Mouse (Mus musculus) urinary bladder, postnatal 14 days (tissue): Measurements from ENCODE around the gene Ppp1r12a.

Source experiments
- DNase-seq: peaks from one replicate; pipeline ENCODE4 v3.0.0; 2021; ENCODE audit warnings: low spot score

Gene Ppp1r12a

DNA sequence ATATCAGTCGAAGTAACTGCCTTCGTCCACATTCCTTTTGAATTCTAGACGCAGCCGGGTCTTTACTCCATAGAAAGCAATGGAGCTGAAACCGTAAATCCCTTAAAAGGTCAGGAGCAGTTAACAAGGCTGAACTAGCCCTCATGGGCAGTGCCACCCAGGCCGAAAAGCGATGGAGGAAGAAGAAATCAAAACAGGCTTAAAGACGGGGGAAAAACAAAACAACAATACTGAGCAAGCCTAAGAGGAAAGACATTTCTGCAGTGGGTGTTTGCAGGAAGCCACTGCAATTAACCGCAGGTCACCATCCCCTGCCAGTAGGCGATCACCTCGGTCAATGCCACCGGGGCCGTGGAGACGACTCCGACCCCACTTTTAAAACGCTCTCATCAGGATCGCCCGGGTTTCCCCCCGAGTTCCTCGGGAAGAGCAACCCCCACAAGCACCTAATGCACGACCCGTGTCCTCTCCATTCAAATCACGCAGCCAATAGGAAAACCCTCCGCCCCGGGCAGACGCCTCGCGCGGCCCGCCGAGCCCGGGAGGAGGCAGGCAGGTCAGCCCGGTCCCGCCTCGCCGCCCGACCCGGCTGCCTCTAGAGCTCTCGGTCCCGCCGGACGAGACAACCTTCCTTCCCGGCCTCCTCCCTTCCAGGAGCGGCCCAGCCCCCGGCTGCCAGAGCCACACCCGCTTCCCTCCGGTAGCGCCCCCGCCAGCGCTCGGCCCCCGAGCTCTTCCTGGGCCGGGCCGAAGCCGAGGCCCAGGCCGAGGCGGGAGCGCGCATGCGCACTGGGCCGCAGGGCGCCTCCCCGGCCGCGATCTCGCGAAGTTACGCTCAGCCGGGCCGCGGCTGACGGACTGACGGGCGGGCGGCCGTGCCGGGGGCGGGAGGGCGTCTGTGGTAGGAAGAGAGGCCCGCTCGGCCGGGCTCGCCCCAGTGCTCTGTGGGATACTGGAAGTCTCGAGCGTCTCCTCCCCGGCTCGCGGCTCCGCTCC lies at the start of gene Ppp1r12a:
Gene Ppp1r12a, plus strand, starts transcription at position 933 of the 996 bp plus-strand sequence.
- DNase-seq, result peak; percentile 95

DNA sequence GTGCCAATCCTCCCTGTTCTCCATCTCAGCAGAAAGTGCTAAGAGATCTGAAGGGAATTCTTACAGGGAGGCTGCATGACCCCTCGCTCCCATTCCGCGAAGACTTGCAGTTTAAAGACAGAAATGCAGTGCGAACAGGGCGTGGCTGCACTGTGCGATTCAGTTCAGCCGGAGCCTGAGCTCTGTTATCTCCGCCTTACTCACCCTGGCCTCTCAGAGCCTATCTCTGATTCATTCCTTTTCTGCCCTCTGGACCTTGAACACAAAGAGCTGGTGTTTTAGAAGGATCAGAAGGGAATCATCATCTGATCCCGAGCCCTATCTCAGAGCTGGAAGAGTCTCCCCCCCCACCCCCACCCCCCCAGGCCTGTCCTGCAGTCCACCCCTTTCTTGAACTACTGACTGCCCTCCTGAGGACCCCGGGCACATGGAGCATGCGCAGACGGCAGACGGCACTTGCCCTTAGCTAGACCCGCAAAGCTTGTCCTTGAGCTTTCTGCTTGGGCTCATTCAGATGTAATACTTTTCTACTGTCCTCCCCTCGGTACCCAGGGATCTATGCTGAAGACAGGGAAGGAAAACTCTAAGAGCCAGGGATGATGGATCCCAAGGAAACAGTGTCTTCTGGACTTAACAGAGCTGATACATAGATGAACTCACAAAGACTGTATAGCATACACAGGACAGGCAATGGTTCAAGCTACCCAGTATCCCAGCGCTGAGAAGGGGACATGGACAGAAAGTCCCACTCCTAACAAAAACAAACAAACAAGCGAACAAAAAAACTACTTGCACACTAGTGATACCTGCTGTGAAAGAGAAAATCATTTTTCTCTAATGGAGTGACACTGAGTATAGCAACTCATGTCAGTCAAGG lies 48.4 kb upstream of the Ppp1r12a start:
- peak; percentile 23 for DNase-seq

DNA sequence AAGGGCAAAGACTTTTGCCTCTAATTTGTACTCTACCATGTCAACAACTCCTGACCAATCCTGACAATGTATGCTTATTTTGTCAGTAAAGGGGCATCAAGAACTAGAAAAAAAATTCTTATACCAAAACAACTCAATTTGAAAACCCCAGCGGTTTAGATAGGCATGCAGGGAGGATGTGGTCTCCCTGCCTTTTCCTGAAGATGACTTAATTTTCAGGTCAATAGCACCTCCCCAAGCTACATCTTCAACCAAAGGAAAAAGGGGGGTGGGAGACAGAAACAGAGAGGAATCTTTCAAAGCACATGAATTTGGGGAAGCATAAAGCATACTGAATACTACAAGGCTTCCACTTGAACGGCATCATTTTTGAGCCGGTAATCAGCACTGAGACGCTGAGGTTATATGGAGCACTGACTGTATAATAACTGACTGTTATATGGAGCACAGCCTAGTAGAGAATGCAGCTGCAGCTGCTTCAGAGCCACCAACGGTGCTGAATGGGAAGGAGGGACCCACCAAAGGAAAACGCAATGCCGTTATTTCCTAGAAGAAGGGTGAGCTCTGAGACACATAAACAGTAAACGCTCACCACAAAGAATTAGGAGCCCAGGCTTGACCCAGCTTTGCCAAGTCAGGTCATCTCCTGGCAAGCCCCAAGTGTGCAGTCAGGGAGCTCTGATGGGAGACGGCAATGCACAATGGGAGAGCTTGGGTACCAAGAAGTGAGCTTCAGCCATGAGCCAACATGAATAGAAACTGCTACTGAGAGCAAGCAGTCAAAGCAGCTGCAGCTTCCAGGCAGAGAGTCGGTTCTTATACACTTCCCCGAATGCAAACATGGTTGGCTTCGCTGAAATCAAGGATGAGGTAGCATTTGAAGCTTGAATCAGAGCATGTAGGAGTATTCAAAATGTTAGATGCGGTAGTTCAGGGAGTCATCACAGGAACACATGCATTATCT lies 43.5 kb upstream of the Ppp1r12a start:
- DNase-seq, result no peak

DNA sequence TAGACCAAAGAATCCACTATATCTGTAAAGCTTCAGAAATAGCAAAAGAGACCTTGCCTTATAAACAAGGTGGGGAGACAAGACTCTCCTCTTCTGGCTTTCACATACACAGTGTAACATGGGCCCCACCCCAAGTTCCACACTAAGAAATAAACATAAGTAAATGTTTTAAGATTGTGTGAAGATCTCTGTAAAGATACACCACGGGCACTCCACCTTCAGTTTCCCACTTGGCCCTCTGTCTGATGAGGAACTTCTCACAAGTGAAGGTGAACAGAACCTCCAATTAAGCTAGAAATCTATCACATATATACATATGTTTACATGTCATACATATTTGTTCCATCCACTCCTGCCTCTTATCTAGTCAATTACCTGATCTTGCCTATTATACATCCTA lies 42.6 kb upstream of the Ppp1r12a start:
- no peak for DNase-seq

DNA sequence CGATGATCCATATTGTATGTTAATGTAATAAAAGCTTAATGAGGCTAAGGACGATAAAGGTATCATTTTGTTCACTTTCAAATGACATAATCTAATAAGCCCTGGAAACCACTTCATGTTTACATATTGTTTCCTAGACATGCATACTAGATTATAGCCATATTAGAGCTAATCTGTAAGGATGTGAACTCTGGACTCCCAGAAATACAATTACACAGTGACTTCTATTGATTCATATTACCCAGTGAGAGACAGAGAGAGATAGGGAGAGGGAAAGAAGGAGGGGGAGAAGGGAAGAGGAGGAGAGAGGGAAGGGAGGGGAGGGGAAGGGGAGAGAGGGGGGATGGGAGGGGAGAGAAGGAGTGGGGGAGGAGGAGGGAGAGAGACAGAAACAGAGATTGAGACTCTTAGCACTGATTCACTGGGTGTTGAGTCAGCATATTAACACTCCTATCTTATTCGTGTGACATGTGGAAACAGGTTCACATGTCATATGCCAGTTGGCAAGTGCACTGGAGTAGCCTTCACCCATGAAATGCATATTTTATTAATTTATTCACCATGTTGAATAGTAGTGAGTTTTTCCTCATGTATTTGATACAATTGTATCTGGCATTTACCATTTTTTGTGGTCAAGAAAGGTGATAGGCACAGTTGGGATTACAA lies 36.9 kb upstream of the Ppp1r12a start:
- no peak for DNase-seq

DNA sequence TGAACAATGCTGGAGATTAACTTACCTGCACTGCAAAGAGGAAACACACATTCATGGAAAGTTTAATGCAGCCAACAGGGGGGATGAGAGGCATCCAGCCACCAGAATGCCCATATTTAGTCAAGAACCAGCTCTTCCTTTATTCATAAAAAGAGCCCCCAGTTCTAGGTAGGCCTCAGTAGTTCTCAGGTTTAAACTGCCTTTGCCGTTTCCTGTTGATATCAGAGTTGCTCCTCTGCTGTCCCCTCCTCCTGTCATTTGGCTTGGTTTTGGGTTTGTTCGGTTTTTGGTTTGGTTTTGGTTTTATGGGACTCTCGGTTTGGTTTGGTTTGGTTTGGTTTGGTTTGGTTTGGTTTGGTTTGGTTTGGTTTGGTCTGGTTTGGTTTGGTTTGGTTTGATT lies 32.8 kb upstream of the Ppp1r12a start:
- DNase-seq, result no peak

DNA sequence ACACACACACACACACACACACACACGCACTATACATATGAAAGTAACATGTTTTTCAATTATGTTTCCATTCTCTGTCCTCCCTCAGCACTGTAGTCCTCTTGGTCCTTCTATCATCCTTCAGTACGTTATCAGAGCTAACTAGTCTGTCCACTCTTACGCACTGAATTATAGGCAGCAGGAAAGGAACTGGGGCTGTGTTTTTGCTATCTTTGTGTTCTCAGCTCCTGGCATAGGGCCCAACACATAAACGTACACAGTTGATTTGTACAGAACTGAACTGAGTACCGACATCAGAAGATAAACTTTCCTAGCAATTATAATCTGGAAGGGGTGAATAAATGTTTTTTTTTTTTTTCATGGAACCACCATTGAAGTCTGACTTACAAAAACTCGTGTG lies 30.1 kb upstream of the Ppp1r12a start:
- no peak for DNase-seq

DNA sequence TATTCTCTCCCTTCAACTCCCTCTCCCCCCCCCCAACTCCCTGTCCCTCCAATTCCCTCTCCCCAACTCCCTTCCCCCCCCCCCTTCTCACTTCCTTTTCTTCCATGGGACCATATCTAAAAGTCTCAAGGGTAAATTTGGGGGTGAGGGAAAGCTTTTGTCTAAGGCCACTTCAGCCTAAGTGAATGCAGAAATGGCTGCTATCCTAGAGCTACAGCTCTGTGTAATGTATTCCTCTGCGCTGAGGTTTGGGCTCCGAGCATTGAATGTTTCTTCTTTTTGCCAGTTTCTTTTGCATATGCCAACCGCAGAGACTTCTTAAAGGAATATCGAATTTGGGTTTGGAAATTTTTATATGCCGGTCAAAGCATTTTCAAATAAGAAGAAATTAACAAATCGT lies 28.7 kb upstream of the Ppp1r12a start:
- DNase-seq, result no peak

DNA sequence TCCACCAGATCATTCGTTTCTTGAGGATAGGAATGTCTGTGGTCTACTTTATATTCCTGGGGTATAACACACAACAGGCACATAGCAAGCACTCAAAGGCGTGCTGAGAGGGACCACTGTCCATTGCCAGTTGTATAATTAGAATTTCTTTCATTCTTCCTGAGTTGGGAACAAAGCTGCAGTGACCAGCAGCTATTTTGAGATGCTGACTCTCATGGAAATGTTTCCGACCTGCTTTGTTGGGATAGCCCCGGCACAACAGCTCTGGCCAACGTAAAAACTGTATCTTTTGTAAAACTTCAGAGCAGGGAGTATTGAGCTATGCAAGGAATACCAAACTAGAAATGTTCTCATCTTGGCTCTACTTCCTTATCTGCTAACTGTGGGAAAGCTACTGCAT lies 28.2 kb upstream of the Ppp1r12a start:
- no peak for DNase-seq

DNA sequence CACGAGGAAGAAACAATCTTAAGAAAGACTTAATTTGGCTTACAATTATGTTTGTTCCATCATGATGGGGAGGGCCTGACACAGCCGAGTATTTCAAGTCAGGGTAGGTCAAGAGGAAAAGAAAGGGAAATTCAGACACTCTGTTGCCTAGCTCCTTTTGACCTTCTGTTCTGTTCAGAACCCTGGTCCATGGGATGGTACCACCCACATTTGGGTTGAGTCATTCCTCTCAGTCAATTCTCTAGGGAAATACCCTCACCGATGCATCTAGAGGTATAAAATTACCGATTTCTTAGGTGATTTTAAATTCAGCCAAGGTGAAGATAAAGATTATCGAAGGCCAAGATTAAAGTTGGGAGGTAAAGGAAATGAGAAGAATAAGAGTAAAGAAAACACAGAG lies 23.6 kb upstream of the Ppp1r12a start:
- no peak for DNase-seq

DNA sequence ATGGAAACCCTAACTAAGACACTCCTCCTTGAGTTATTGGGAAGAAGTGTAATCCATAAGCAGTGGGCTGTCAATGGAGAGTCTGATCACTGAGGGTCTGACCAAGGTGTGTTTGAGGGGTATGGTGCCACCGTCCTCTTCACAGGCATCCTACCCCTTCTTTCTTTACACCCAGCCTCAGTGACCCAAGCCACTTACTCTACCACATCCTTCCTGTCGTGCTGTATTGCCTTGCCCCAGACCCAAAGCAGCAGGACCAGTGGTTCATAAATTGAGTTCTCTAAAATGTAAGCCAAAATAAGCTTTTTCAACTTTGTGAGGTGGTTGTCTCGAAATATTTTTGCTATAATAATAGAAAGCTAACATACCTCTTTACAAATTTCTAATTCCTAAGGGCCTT lies 22.2 kb upstream of the Ppp1r12a start:
- DNase-seq, result no peak

DNA sequence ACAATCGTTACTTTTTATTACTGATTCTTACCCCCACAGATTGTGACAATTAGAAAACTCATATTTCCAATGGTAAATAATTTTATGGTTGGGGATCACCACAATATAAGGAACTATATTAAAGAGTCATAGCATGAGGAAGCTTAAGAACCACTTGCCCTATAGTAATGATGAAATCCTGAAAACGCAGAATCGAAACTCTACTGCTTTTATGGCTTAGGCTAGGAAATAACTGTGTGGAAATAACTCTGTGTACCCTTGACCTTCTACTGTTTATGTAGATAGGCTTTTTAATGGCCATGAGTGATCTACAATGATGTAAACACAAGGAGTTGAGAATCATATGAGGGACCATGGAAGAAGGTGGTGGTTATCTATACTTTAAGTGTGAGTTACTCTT lies 21.3 kb upstream of the Ppp1r12a start:
- no peak for DNase-seq

DNA sequence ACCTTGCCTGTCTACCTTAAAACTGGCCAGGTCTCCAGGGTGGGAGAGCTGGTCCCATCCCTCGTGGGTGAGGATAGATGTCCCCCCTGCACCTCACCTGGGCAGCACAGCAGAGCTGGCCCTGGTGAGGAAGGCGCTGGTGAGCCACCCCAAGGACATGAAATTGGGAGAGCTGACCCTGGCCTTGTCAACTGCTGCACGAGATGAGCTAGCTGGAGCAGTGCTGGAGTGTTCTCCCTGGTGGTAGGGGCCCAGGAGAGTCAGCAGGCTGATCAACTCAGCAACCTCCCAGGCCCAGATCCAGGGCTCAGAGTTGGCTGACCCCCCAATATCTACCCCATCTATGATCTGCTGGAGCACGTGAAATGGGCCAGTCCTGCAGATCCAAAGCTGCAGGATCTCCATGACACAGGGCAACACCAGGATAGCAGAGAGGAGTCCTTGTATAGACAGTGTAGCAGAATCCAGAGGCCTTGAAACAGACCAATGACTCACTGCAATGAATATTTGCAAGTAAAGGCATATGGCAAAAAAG lies 17.9 kb upstream of the Ppp1r12a start:
- DNase-seq, result no peak

DNA sequence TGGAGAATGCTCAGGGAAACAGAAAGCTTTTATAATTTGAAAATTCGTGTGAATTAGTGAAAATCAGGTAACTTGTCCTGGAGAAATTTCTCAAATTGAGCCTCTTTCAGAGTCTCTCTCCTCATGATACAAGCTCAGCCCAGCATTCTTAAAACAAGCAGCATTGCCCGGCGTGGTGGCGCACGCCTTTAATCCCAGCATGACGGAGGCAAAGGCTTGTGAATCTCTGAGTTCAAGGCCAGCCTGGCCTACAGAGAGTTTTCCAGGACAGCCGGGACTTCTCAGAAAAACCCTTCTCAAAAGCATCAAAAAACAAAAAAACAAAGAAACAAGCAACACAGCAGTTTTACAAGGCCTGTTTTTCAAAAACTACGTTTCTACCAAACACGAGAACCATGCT lies 16.3 kb upstream of the Ppp1r12a start:
- no peak for DNase-seq

DNA sequence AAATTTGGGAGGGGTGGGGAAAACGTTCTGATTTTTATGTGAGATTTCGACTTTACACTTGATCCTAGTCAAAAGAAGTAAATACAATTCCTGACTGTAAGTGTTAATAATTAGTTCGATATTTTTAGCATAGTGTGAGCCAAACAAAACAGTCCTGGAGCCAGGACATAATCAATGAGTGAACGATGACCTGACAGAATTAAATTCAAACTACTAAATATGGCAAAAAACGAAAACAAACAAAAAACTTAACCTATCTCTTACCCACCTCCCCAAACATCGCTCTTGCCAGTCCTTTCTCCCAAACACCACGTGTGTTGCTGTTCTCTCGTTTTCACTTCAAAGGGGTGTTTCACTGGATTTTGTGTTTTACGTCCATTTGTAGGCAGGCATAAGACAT lies 15.0 kb upstream of the Ppp1r12a start:
- DNase-seq, result no peak

DNA sequence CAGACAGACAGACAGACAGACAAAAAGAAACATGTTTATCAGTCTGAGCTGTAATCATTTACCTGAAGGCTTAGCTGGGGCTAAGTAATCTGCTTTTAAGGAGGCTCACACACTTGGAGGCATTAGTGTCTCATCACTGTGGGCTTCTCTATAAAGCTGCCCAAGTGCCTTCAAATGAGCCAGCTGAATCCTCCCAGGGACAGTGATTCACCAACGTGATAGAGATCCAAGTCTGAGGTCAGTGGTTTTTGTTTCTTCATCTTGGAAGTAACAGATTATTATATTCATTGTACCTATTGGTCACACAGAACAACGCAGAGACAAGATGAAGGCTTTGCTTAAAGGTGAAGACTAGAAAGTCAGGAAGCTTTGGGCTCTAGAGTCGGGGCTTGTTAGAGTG lies 8.7 kb upstream of the Ppp1r12a start:
- DNase-seq, result no peak

DNA sequence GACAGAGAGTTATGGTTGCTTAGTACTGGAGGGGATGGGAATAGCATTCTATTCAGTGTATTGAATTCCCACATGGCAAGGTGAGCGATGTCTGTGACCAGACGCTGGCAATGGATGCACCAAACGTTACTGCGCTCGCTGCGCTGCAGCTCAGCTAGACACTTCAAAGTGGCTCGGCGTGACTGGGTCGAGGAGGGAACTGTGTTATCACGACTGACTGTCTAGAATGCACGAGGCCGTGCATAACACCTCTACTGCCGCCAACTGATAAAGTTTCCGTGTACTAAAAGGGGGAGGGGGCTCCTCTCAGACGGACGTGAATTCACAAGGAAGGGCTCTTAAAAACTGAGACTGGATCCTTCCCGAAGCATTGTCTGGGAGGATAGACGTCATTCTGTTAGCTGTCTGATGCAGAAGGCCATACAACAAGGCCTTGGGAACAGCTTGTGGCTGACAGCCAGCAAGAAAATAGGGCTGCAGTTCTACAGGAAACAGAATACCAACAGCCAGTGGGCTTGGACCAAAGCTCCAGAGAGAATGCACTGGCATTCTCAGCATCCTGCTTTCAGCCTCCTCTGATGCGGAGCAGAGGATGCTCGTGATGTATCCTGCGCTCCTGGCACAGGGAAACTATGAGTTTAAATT lies 6.8 kb upstream of the Ppp1r12a start:
- DNase-seq, result no peak

DNA sequence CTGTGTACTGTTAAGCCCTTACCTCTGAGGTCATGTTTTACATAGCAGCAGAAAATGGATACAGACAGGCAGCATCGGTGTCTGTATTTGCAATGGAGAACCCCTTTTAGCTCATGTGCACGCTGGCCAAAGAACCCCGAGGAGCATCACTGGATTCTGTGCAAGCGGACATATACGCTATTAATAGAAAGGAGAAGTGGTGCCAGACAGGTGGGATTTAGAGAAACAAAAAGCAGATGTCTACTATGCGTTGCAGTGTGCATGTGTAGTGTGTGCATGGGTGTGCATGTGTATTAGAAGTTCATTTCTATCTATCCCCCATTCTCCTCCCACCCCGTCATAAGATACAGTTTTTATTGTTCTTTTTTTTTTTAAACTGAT lies 6.3 kb upstream of the Ppp1r12a start:
- DNase-seq, result no peak

DNA sequence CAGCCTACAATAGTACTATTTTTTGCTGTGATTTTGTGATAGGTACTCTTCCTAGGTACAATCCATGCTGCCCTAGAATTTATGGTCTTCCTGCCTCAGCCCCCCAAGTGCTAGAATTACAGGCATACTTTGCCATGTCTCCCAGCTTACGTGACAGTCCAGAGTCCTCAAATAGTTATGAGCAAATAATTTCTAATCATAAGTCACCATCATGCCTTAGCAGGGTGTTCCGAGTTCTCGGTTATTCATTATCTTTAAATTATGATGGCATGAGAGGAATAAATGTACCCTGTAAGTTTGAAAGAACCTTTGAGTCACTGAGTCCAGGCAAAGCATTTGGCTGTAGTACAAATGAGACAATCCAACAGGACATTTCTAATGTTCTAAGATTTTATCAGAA lies 5.9 kb upstream of the Ppp1r12a start:
- no peak for DNase-seq

DNA sequence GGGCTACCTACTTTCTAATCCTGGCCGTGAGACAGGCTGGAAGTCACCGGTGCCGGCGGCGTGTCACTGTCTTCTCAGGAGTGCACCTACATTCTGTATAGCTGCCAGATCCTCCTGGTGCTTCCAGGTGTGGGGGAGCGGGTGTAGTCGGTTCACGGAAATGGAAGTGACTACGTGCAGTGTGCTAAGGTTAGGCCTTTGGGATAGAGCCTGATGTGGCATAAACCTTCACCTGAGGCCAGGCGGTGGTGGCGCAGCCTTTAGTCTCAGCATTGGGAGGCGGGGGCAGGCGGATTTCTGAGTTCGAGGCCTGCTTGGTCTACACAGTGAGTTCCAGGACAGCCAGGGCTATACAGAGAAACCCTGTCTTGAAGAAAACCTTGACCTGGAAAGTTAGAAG lies 3.0 kb upstream of the Ppp1r12a start:
- DNase-seq, result no peak
